Mouse (Mus musculus): ENCODE measurements around the gene Hgd. TPM values are rescaled to one million over a fixed set of nuclear protein-coding genes. Genes with fewer than 3 reads are reported as not detected.

Hgd gene
- polyA plus RNA-seq, 1 experiment from 2014 or later: not detected

GRCm38 (mm10) chr16:37665394-37665935 is 85.5 kb downstream of the Hgd start:
- Histone ChIP-seq H3K36me3 (ENCODE audit: control insufficient read depth, insufficient read depth, low read length) (no peaks in the 10 kb centered on the region), H3K4me1 (ENCODE audit: control insufficient read depth, insufficient read depth, low read depth, low read length) (no peaks in the 10 kb centered on the region), H3K27me3 (replicated peaks; ENCODE audit: control insufficient read depth, insufficient read depth, low read length) (no peaks in the 10 kb centered on the region), H3K4me3 (ENCODE audit: low read length) (no peak overlapping the region), H3K9ac (ENCODE audit: low read depth, low read length) (no peak overlapping the region), H3K4me2 (ENCODE audit: low read length) (no peak overlapping the region), H3K27ac (ENCODE audit: low read depth, low read length) (no peak overlapping the region), H3K9me3 (ENCODE audit: control insufficient read depth, low read length) (no peaks in the 10 kb centered on the region)
- 80% methylated on average over 5 of the region's 5 CpGs for WGBS
- ATAC-seq: no peak

GRCm38 (mm10) chr16:37670666-37671283 is 90.8 kb downstream of the Hgd start:
- no peaks in the 10 kb centered on the region for H3K27me3 ChIP-seq (replicated peaks; ENCODE audit: control insufficient read depth, insufficient read depth, low read length)
- H3K9ac ChIP-seq (ENCODE audit: low read depth, low read length): no peak overlapping the region
- no peak for ATAC-seq
- no peak overlapping the region for H3K4me2 ChIP-seq (ENCODE audit: low read length)
- no peaks in the 10 kb centered on the region for H3K36me3 ChIP-seq (ENCODE audit: control insufficient read depth, insufficient read depth, low read length)
- H3K4me1 ChIP-seq (ENCODE audit: control insufficient read depth, insufficient read depth, low read depth, low read length): no peaks in the 10 kb centered on the region
- no peak overlapping the region for H3K27ac ChIP-seq (ENCODE audit: low read depth, low read length)
- WGBS: 24% methylated on average over 4 of the region's 4 CpGs
- H3K4me3 ChIP-seq (ENCODE audit: low read length): no peak overlapping the region
- no peaks in the 10 kb centered on the region; the same call in 1 of the 2 replicates for H3K9me3 ChIP-seq (ENCODE audit: control insufficient read depth, low read length)

DNA sequence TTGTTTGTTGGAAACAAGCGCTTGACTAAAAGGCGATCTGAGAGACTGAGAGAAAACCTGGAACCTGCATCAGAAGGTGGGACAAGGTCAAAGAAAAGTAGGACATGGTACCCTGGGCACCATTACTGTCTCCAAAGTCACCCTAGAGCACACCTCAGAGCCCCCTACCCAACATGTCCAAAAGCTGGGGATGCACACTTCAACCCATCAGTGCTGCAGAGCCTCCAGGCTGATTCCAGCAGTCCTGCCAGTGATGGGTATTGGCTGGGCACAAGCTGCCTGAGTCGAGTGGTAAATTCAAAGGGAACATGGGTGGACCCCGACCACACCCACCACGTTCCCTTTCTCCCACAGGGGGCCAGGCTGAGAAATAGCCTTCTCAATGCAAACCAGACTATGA is 95.4 kb downstream of the Hgd start:
- Histone ChIP-seq H3K36me3 (ENCODE audit: control insufficient read depth, insufficient read depth, low read length) (no peaks in the 10 kb centered on the region), H3K4me3 (ENCODE audit: low read length) (no peak overlapping the region), H3K4me2 (ENCODE audit: low read length) (no peak overlapping the region), H3K4me1 (ENCODE audit: control insufficient read depth, insufficient read depth, low read depth, low read length) (peaks cover 9% of the 10 kb centered on the region), H3K27me3 (replicated peaks; ENCODE audit: control insufficient read depth, insufficient read depth, low read length) (no peaks in the 10 kb centered on the region), H3K9ac (ENCODE audit: low read depth, low read length) (no peak overlapping the region), H3K9me3 (ENCODE audit: control insufficient read depth, low read length) (no peaks in the 10 kb centered on the region; the same call in 1 of the 2 replicates), H3K27ac (ENCODE audit: low read depth, low read length) (no peak overlapping the region)
- WGBS: 90% methylated on average over 5 of the region's 5 CpGs
- no peak for ATAC-seq

GRCm38 (mm10) chr16:37676024-37676676 is 96.2 kb downstream of the Hgd start:
- ATAC-seq: peak; percentile 89
- H3K27me3 ChIP-seq (replicated peaks; ENCODE audit: control insufficient read depth, insufficient read depth, low read length): no peaks in the 10 kb centered on the region
- no peaks in the 10 kb centered on the region for H3K36me3 ChIP-seq (ENCODE audit: control insufficient read depth, insufficient read depth, low read length)
- peaks cover 9% of the 10 kb centered on the region for H3K4me1 ChIP-seq (ENCODE audit: control insufficient read depth, insufficient read depth, low read depth, low read length)
- H3K27ac ChIP-seq (ENCODE audit: low read depth, low read length): no peak overlapping the region
- H3K4me3 ChIP-seq (ENCODE audit: low read length): peak overlapping the region; percentile 22; the same call in 1 of the 2 replicates
- H3K9ac ChIP-seq (ENCODE audit: low read depth, low read length): peak overlapping the region; percentile 56
- WGBS: 30% methylated on average over 17 of the region's 17 CpGs
- H3K9me3 ChIP-seq (ENCODE audit: control insufficient read depth, low read length): no peaks in the 10 kb centered on the region; the same call in 1 of the 2 replicates
- peak overlapping the region; percentile 53 for H3K4me2 ChIP-seq (ENCODE audit: low read length)

DNA sequence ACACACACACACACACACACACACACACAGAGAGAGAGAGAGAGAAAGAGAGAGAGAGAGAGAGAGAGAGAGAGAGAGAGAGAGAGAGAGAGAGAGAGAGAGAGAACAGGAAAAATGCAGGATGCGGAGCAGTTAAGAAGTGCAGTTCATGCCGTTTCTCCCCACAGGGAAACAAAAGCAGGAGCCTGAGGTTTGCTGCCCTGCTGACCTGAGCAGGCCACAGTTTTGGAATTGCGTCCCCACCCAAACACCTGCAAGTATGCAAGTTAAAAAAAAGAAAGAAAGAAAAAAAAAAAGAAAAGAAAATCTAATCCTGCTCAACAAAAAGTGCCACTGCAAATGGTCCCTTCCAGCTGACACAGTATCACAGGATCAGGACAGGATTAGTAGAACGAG is 96.7 kb downstream of the Hgd start:
- Histone ChIP-seq H3K9me3 (ENCODE audit: control insufficient read depth, low read length) (no peaks in the 10 kb centered on the region; the same call in 1 of the 2 replicates), H3K4me3 (ENCODE audit: low read length) (no peak overlapping the region), H3K27me3 (replicated peaks; ENCODE audit: control insufficient read depth, insufficient read depth, low read length) (no peaks in the 10 kb centered on the region), H3K4me2 (ENCODE audit: low read length) (peak overlapping the region; percentile 53), H3K4me1 (ENCODE audit: control insufficient read depth, insufficient read depth, low read depth, low read length) (peaks cover 9% of the 10 kb centered on the region), H3K27ac (ENCODE audit: low read depth, low read length) (no peak overlapping the region), H3K9ac (ENCODE audit: low read depth, low read length) (peak overlapping the region; percentile 56; the same call in 1 of the 2 replicates), H3K36me3 (ENCODE audit: control insufficient read depth, insufficient read depth, low read length) (no peaks in the 10 kb centered on the region)
- ATAC-seq: 0 out of 2 replicates have a peak, but pooled peaks have one; percentile 30
- WGBS: 25% methylated on average over 4 of the region's 4 CpGs

- WGBS: 85% methylated on average over 8 of the region's 8 CpGs
- Histone ChIP-seq H3K4me2 (ENCODE audit: low read length) (no peak overlapping the region), H3K4me1 (ENCODE audit: control insufficient read depth, insufficient read depth, low read depth, low read length) (peaks cover 9% of the 10 kb centered on the region), H3K9ac (ENCODE audit: low read depth, low read length) (no peak overlapping the region), H3K27ac (ENCODE audit: low read depth, low read length) (no peak overlapping the region), H3K4me3 (ENCODE audit: low read length) (no peak overlapping the region), H3K36me3 (ENCODE audit: control insufficient read depth, insufficient read depth, low read length) (no peaks in the 10 kb centered on the region), H3K9me3 (ENCODE audit: control insufficient read depth, low read length) (no peaks in the 10 kb centered on the region; the same call in 1 of the 2 replicates), H3K27me3 (replicated peaks; ENCODE audit: control insufficient read depth, insufficient read depth, low read length) (no peaks in the 10 kb centered on the region)
- ATAC-seq: no peak
Observed at GRCm38 (mm10) chr16:37677586-37677985, 97.6 kb downstream of the Hgd start.

GRCm38 (mm10) chr16:37680216-37680615 is 100.3 kb downstream of the Hgd start:
- Histone ChIP-seq H3K36me3 (ENCODE audit: control insufficient read depth, insufficient read depth, low read length) (no peaks in the 10 kb centered on the region), H3K9ac (ENCODE audit: low read depth, low read length) (no peak overlapping the region), H3K4me1 (ENCODE audit: control insufficient read depth, insufficient read depth, low read depth, low read length) (peaks cover 25% of the 10 kb centered on the region), H3K4me3 (ENCODE audit: low read length) (no peak overlapping the region), H3K9me3 (ENCODE audit: control insufficient read depth, low read length) (no peaks in the 10 kb centered on the region), H3K4me2 (ENCODE audit: low read length) (no peak overlapping the region), H3K27ac (ENCODE audit: low read depth, low read length) (no peak overlapping the region), H3K27me3 (replicated peaks; ENCODE audit: control insufficient read depth, insufficient read depth, low read length) (no peaks in the 10 kb centered on the region)
- ATAC-seq: no peak
- 76% methylated on average over 2 of the region's 2 CpGs for WGBS

GRCm38 (mm10) chr16:37680831-37681230 is 100.9 kb downstream of the Hgd start:
- Histone ChIP-seq H3K9me3 (ENCODE audit: control insufficient read depth, low read length) (no peaks in the 10 kb centered on the region), H3K27ac (ENCODE audit: low read depth, low read length) (no peak overlapping the region), H3K9ac (ENCODE audit: low read depth, low read length) (no peak overlapping the region), H3K36me3 (ENCODE audit: control insufficient read depth, insufficient read depth, low read length) (no peaks in the 10 kb centered on the region), H3K4me3 (ENCODE audit: low read length) (no peak overlapping the region), H3K4me2 (ENCODE audit: low read length) (no peak overlapping the region), H3K27me3 (replicated peaks; ENCODE audit: control insufficient read depth, insufficient read depth, low read length) (no peaks in the 10 kb centered on the region), H3K4me1 (ENCODE audit: control insufficient read depth, insufficient read depth, low read depth, low read length) (peaks cover 28% of the 10 kb centered on the region)
- ATAC-seq: no peak
- whole genome bisulfite sequencing: 79% methylated on average over 8 of the region's 8 CpGs

Measured in hindbrain, embryonic 16.5 days (tissue).